Mouse (Mus musculus) liver, embryonic 15.5 days (tissue): Measurements from ENCODE around the gene Ticam1. TPM values are rescaled to one million over a fixed set of nuclear protein-coding genes. Genes with fewer than 3 reads are reported as not detected.

Source experiments
- microRNA counts: library from miRNA; unstranded; fragments of <30 nt; microRNA quantifications from one replicate; lab custom pipeline; 2016
- microRNA-seq: library from miRNA; unstranded; fragments of <30 nt; microRNA quantifications from one replicate; pipeline ENCODE4, GENCODE M21; 2016
- polyA plus RNA-seq: library from polyadenylated mRNA; unstranded; fragments of >200 nt; fragmentation: Nextera tagmentation; extraction: Ambion mirVana; gene quantifications from 2 replicates; pipeline ENCODE4 v1.2.1, GENCODE M21; 2015

Ticam1 gene
- polyA plus RNA-seq, 1 experiment from 2014 or later: 3.2 TPM

MicroRNAs within 50 kb of the gene (microRNA counts, 519-probe panel; counts per million panel counts)
- 2,402 counts per million, percentile 40 among the panel's probes with 10 or more counts for microRNA mmu-miR-7b (lab: Ali Mortazavi, UCI)

Small RNA genes within 50 kb of the gene (microRNA-seq; reads per million reads assigned to microRNA genes)
- 31.7 reads per million, percentile 41 among the genes with 10 or more reads in this experiment for gene Mir7b

Other genes with a start within 250 kb of the Ticam1 start
- gene Sh3gl1, start 240.2 kb downstream of the Ticam1 start, polyA plus RNA-seq: 44.0 and 50.7 TPM in 2 replicates
- 16.6 and 18.5 TPM in 2 replicates for gene Chaf1a, start 236.3 kb downstream of the Ticam1 start, polyA plus RNA-seq
- 12.5 and 13.0 TPM in 2 replicates for gene Ubxn6, start 201.8 kb downstream of the Ticam1 start, polyA plus RNA-seq
- gene Hdgfl2, start 197.2 kb downstream of the Ticam1 start, polyA plus RNA-seq: 42.7 and 43.0 TPM in 2 replicates
- gene Plin4, start 167.0 kb downstream of the Ticam1 start, polyA plus RNA-seq: 0.02 and 0.06 TPM in 2 replicates
- 1.3 and 3.7 TPM in 2 replicates for gene Plin5, start 159.2 kb downstream of the Ticam1 start, polyA plus RNA-seq
- 3.2 and 4.0 TPM in 2 replicates for gene Lrg1, start 154.8 kb downstream of the Ticam1 start, polyA plus RNA-seq
- gene Sema6b, start 136.4 kb downstream of the Ticam1 start, polyA plus RNA-seq: 0.81 and 1.3 TPM in 2 replicates
- 2.7 and 3.1 TPM in 2 replicates for gene Tnfaip8l1, start 114.3 kb downstream of the Ticam1 start, polyA plus RNA-seq
- gene Mydgf, start 92.9 kb downstream of the Ticam1 start, polyA plus RNA-seq: 58.6 and 66.4 TPM in 2 replicates
- 19.6 and 22.9 TPM in 2 replicates for gene Dpp9, start 57.9 kb downstream of the Ticam1 start, polyA plus RNA-seq
- 5.7 and 6.4 TPM in 2 replicates for gene Fem1a, start 20.0 kb downstream of the Ticam1 start, polyA plus RNA-seq
- gene Plin3, start 16.1 kb upstream of the Ticam1 start, polyA plus RNA-seq: 33.3 and 36.0 TPM in 2 replicates
- not detected in 2 replicates for gene Arrdc5, start 23.5 kb upstream of the Ticam1 start, polyA plus RNA-seq
- 96.8 and 109 TPM in 2 replicates for gene Uhrf1, start 26.5 kb upstream of the Ticam1 start, polyA plus RNA-seq
- 7.0 and 9.5 TPM in 2 replicates for gene Kdm4b, start 49.3 kb upstream of the Ticam1 start, polyA plus RNA-seq
- 5.5 and 6.1 TPM in 2 replicates for gene Ptprs, start 199.7 kb upstream of the Ticam1 start, polyA plus RNA-seq
- not detected in 2 replicates for gene Znrf4, start 235.6 kb upstream of the Ticam1 start, polyA plus RNA-seq